Mouse (Mus musculus) heart, embryonic 11.5 days (tissue): ENCODE results near the gene Nrde2. TPM values are rescaled to one million over a fixed set of nuclear protein-coding genes. Genes with fewer than 3 reads are reported as not detected.
"Not testable (repeated sequence)": the region's sequence is repeated elsewhere in the genome, so short reads cannot be mapped to it uniquely, and the experiment has no call there.

Experiments
- ATAC-seq: fragments of 200-750 bp; cut with Nextera tagmentation; replicated peaks from 2 replicates; pipeline ENCODE4 v1.8.0; 2017; ENCODE audit warnings: moderate library complexity; ENCODE audit not compliant: insufficient number of reproducible peaks, low FRiP score, low TSS enrichment
- H3K27ac ChIP-seq: fragments of 300-500 bp; sonication (generic); 2 replicates; pipeline ENCODE4 v1.5.1; 2014; ENCODE audit warnings: mild to moderate bottlenecking, low read depth, low read length
- H3K27me3 ChIP-seq: fragments of 300-500 bp; sonication (generic); 2 replicates; pipeline ENCODE4 v1.6.1; 2014; ENCODE audit warnings: mild to moderate bottlenecking, low read length, mixed read lengths; ENCODE audit not compliant: control insufficient read depth, insufficient read depth
- H3K36me3 ChIP-seq: fragments of 300-500 bp; sonication (generic); 2 replicates; pipeline ENCODE4 v1.6.1; 2014; ENCODE audit warnings: mild to moderate bottlenecking, low read length, moderate library complexity, mixed read lengths; ENCODE audit not compliant: control insufficient read depth, insufficient read depth
- H3K4me1 ChIP-seq: fragments of 300-500 bp; sonication (generic); 2 replicates; pipeline ENCODE4 v1.6.1; 2014; ENCODE audit warnings: low read length; ENCODE audit not compliant: control insufficient read depth, insufficient read depth
- H3K4me2 ChIP-seq: fragments of 300-500 bp; sonication (generic); 2 replicates; pipeline ENCODE4 v1.6.1; 2014; ENCODE audit warnings: mild to moderate bottlenecking, moderate library complexity
- H3K4me3 ChIP-seq: fragments of 300-500 bp; sonication (generic); 2 replicates; pipeline ENCODE4 v1.5.1; 2014; ENCODE audit warnings: low read depth, low read length
- H3K9ac ChIP-seq: fragments of 300-500 bp; sonication (generic); 2 replicates; pipeline ENCODE4 v1.6.1; 2014; ENCODE audit warnings: mild to moderate bottlenecking, low read depth, low read length, moderate library complexity
- H3K9me3 ChIP-seq: fragments of 300-500 bp; sonication (generic); replicated peaks from 2 replicates; pipeline ENCODE4 v1.6.1; 2016; ENCODE audit warnings: low read length; ENCODE audit not compliant: control insufficient read depth
- WGBS: fragments of 180-500 bp; shearing (Covaris S2); extraction: QIAGEN DNeasy Blood & Tissue Kit; methylation state at CpG from one replicate; pipeline ENCODE4 v1.1.7; 2014; ENCODE audit not compliant: insufficient replicate concordance; 5-methylcytosine and 5-hydroxymethylcytosine counted together
- polyA plus RNA-seq: library from polyadenylated mRNA; unstranded; fragments of >200 nt; fragmentation: Nextera tagmentation; extraction: Ambion mirVana; gene quantifications from 2 replicates; pipeline ENCODE4 v1.2.1, GENCODE M21; 2014

Nrde2 gene
- polyA plus RNA-seq, 1 experiment from 2014 or later: 6.2 TPM

- H3K4me3 ChIP-seq: no peak overlapping the region
- peaks cover 3% of the 10 kb centered on the region; the same call in 1 of the 2 replicates for H3K4me1 ChIP-seq
- H3K36me3 ChIP-seq: no peaks in the 10 kb centered on the region
- no peak overlapping the region for H3K4me2 ChIP-seq
- WGBS: 74% methylated on average over 7 of the region's 7 CpGs
- no peaks in the 10 kb centered on the region for H3K27me3 ChIP-seq
- no peaks in the 10 kb centered on the region for H3K9me3 ChIP-seq
- H3K9ac ChIP-seq: no peak overlapping the region
- ATAC-seq: no peak
- H3K27ac ChIP-seq: no peak overlapping the region
Observed at GRCm38 (mm10) chr12:100185897-100186296, 26.4 kb upstream of the Nrde2 start.

DNA sequence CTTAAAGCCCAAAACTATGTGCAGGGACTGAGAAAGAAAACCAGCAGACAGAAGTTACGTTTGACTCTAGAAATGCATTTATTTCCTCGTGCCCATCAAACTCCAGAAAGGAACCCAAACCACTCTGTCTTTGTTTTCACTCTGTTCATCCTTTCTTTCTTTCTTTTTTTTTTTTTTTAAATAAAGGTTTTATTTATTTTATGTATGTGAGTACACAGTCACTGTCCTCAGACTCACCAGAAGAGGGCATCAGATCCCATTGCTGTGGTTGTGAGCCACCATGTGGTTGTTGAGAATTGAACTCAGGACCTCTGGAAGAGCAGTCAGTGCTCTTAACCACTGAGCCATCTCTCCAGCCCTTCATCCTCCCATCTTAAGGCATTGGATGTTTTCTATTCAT lies 25.5 kb upstream of the Nrde2 start:
- ATAC-seq, H3K27ac ChIP-seq: not testable (repeated sequence)

GRCm38 (mm10) chr12:100183970-100184369 lies 24.5 kb upstream of the Nrde2 start:
- peaks cover 3% of the 10 kb centered on the region; the same call in 1 of the 2 replicates for H3K4me1 ChIP-seq
- no peaks in the 10 kb centered on the region for H3K9me3 ChIP-seq
- ATAC-seq: no peak
- H3K36me3 ChIP-seq: no peaks in the 10 kb centered on the region
- no peak overlapping the region for H3K4me3 ChIP-seq
- no peak overlapping the region for H3K9ac ChIP-seq
- WGBS: 68% methylated on average over 5 of the region's 5 CpGs
- no peaks in the 10 kb centered on the region for H3K27me3 ChIP-seq
- H3K4me2 ChIP-seq: no peak overlapping the region
- H3K27ac ChIP-seq: no peak overlapping the region

More for the DNA sequence above, 25.5 kb upstream of the Nrde2 start:
- not testable (repeated sequence) for H3K4me1 ChIP-seq, H3K9ac ChIP-seq, H3K36me3 ChIP-seq, H3K4me2 ChIP-seq, H3K27me3 ChIP-seq, H3K4me3 ChIP-seq, H3K9me3 ChIP-seq
- WGBS: 86% methylated on average over 2 of the region's 2 CpGs

- Histone ChIP-seq H3K9me3 (no peaks in the 10 kb centered on the region), H3K9ac (no peak overlapping the region), H3K4me1 (0 out of 2 replicates have a peak, but pooled peaks cover 3% of the 10 kb centered on the region), H3K27ac (no peak overlapping the region), H3K4me3 (no peak overlapping the region), H3K4me2 (no peak overlapping the region), H3K27me3 (no peaks in the 10 kb centered on the region), H3K36me3 (no peaks in the 10 kb centered on the region)
- ATAC-seq: no peak
- WGBS: 68% methylated on average over 2 of the region's 2 CpGs
Observed at GRCm38 (mm10) chr12:100182676-100183075, 23.2 kb upstream of the Nrde2 start.

GRCm38 (mm10) chr12:100180802-100181201 lies 21.3 kb upstream of the Nrde2 start:
- no peak overlapping the region for H3K4me2 ChIP-seq
- WGBS: 84% methylated on average over 13 of the region's 13 CpGs
- H3K9ac ChIP-seq: no peak overlapping the region
- no peaks in the 10 kb centered on the region for H3K9me3 ChIP-seq
- no peaks in the 10 kb centered on the region for H3K36me3 ChIP-seq
- H3K4me3 ChIP-seq: no peak overlapping the region
- ATAC-seq: no peak
- H3K4me1 ChIP-seq: no peaks in the 10 kb centered on the region
- H3K27me3 ChIP-seq: no peaks in the 10 kb centered on the region
- no peak overlapping the region for H3K27ac ChIP-seq

- Histone ChIP-seq H3K36me3 (no peaks in the 10 kb centered on the region), H3K9me3 (no peaks in the 10 kb centered on the region), H3K27me3 (no peaks in the 10 kb centered on the region), H3K4me1 (no peaks in the 10 kb centered on the region), H3K4me3 (no peak overlapping the region), H3K4me2 (no peak overlapping the region), H3K27ac (no peak overlapping the region), H3K9ac (no peak overlapping the region)
- 39% methylated on average over 6 of the region's 6 CpGs for WGBS
- ATAC-seq: no peak
Observed at GRCm38 (mm10) chr12:100178898-100179440, 19.5 kb upstream of the Nrde2 start.

DNA sequence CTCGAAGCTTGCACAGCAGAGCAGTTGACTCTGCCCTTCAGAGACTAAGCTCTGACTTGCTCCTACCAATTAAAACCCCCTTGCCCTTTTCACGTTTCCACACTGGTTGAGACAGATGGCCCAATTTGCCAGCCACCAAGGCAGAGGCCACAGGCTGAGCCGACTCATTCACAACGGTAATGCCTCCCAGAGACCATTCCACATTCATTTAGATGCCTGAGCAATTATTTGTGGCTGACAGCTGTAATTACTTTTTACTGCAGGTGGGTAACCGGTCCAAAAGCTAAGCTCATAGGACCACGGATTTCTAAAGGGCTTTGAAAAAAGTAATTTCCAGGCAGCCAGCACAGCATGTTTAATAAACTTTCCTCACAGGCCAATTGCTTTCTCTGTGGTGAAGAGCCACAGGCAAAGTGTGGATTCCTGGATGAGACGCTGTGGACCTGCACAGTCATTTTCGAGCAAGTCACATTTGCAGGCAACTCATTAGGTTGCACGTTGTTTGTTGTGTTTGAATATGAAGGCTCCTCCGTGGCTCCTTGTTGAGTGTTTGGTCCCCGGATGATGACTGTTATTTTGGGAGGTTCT lies 17.1 kb upstream of the Nrde2 start:
- no peak overlapping the region for H3K27ac ChIP-seq
- WGBS: 67% methylated on average over 11 of the region's 11 CpGs

DNA sequence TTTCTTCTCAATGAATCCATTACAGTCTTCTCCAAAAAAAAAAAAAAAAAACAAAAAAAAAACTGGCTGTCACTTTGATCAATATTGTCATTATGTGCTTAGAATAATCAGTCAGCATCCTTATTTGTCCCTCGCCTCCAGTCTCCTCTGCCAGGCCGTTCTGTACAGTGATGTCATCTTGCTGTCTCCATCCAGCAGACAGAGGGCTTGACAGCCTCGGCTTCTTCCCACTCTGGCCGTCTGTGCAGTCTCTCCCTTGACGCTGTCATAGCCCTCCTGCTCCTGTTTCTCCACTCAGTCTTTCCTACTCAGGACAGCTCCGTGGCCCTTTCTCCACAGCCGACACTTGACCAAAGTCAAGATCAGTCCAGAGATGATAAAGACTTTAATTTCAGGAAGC lies 13.0 kb upstream of the Nrde2 start:
- Histone ChIP-seq H3K27me3 (no peaks in the 10 kb centered on the region), H3K27ac (no peak overlapping the region), H3K4me1 (0 out of 2 replicates have a peak, but pooled peaks cover 3% of the 10 kb centered on the region), H3K4me3 (no peak overlapping the region), H3K9me3 (no peaks in the 10 kb centered on the region), H3K36me3 (no peaks in the 10 kb centered on the region), H3K4me2 (no peak overlapping the region), H3K9ac (no peak overlapping the region)
- WGBS: 51% methylated on average over 7 of the region's 7 CpGs
- ATAC-seq: no peak

More for the DNA sequence above, 17.1 kb upstream of the Nrde2 start:
- ATAC-seq: no peak
- Histone ChIP-seq H3K4me3 (no peak overlapping the region), H3K4me1 (no peaks in the 10 kb centered on the region), H3K36me3 (no peaks in the 10 kb centered on the region), H3K9me3 (no peaks in the 10 kb centered on the region), H3K27me3 (no peaks in the 10 kb centered on the region), H3K9ac (no peak overlapping the region), H3K4me2 (no peak overlapping the region)
